Mouse (Mus musculus): ENCODE results near the gene Cox10. TPM values are rescaled to one million over a fixed set of nuclear protein-coding genes. Genes with fewer than 3 reads are reported as not detected.

The Cox10 gene
- total RNA-seq, 4 experiments from 2014 or later = 17.0 to 20.5 (median 19.6) TPM

DNA sequence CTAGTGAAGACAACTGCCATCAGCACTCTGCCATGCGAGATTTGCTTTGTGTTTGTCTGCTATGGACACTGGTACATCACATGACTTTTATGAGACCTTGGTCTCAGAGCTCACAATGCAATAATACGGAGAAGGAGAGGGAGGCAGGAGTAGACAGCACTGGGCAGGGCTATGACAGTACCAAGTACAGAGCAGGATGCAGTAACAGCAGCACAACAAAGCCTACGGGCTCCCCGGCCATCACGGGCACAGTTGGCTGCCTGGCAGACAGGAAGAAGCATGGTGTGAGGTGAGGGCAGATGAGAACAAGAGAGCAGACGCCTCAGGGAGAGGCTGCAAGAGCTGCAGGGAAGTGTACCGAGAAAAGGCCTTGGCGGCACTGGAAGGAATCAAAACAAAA, 87.3 kb downstream of the Cox10 start:
- no peak for DNase-seq

GRCm38 (mm10) chr11:63990759-63991158, 88.5 kb downstream of the Cox10 start:
- no peak for DNase-seq

DNA sequence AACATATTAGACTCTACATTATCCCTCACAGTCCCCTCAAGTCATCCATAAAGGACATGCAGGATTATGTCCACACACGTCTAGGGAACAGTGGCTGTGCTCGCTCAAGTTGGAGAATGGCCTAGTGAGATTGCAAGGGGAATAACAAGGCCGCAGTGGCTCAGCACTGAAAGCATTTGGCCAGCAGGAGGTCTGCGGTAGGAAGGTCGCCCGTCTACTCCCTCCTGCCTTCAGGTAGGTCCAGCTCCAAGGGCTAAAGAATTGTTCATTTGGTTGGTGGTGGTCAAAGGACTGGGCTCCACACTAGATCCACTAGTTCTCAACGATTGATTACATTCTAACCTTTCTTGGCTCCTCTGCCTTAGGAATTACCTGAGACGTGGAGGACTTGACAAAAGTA, 89.0 kb downstream of the Cox10 start:
- no peak for DNase-seq

GRCm38 (mm10) chr11:63988991-63989860, 90.0 kb downstream of the Cox10 start:
- DNase-seq = no peak

DNA sequence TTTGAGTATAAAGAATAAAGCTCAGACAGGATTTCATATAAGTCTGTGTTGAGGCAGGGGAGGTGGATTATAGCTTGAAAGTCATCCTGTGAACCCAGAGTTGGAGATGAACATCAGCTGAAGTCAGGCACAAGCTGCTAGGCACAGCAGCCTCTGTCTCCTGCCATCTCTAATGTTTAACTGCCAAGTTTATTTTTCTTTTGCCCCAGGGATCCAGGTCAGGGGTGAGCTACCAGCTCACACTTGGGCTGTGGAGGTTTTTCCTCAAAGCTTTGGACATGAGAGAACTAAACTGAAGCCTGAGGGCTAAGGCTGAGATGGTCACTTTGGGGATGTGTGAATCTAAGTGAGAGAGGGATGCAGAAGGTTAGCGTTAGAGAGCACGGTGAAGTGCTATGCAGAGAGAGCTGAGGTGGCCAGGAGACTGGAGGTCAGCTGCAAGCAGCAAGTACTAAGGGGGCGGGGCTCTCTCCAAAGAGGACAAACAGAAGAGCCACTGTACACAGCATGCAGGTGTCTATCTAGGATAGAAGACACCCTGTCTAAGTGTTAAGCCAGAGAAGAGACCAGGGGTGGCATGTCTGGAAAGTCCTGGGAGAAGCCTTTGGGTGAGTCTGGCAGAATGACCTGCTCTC, 91.1 kb downstream of the Cox10 start:
- DNase-seq = no peak

- DNase-seq = no peak
These were observed 92.6 kb downstream of the Cox10 start for GRCm38 (mm10) chr11:63986710-63987109.

DNA sequence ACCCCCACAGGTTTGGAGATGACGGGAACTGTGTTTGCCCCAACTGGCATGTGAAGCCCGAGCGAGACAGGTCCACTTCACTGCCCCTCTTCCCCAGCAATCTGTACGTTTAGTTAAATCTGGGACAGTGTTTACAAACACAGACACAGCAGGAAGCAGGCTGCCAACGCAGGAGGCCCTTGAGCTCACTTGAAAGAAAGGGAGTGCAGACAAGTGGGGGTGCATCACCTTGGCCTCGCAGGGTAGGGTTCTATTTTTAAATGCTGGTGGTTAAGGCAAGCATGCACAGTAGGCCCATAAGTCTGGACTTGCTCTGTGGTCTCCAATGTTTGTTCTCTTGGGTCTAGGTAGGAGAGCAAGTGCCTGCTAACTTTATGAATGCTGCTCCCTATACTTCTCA, 93.8 kb downstream of the Cox10 start:
- no peak for DNase-seq

DNA sequence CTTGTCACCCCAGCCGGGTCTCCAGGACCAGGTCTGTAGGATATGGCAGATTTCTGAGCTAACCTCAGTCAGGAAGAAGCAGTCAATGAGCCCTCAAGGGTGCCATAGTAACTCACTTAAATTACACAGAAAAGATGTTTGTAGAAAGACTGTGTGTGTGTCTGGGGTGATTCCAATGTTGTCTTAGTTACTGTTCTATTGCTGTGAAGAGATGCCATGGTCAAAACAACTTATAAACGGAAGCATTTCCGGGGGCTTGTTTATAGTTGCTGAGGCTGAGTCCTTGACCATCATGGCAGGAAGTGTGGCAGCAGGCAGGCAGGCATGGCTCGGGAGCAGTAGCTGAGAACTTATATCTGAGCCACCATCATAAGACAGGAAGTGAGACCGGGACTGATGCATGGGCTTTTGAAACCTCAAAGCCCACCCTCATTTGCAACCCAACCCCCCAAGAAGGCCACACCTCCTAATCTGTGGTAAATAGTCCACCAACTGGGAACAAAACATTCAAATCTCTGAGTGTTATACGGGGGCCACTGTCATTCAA, 94.6 kb downstream of the Cox10 start:
- no peak for DNase-seq

- DNase-seq = no peak
These were observed 101.5 kb downstream of the Cox10 start for GRCm38 (mm10) chr11:63977741-63978140.

GRCm38 (mm10) chr11:63976775-63977174, 102.5 kb downstream of the Cox10 start:
- DNase-seq = no peak

GRCm38 (mm10) chr11:63975260-63975899, 103.9 kb downstream of the Cox10 start:
- no peak for DNase-seq

- no peak for DNase-seq
These were observed 105.3 kb downstream of the Cox10 start for GRCm38 (mm10) chr11:63973973-63974372.

DNA sequence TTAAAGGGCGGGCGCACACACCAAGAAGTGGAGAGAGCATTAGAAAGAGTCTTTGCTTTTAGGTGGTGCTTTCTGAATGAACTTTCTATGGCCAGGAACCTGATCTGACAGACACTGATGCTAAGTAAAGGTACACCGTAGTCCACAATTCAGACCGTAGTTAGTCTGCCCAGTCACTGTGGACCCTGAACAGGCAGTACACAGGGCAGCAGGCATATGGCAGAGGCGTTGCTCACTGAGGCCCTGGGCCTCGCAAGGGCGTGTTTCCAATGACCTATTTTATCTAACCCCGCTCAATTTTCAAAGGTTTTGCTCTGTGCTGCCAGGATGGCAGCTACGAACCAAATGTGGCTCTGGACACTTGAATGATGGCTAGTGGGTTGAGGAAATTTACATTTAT, 107.8 kb downstream of the Cox10 start:
- no peak for DNase-seq

GRCm38 (mm10) chr11:63970818-63971217, 108.5 kb downstream of the Cox10 start:
- no peak for DNase-seq

GRCm38 (mm10) chr11:63969205-63969910, 109.9 kb downstream of the Cox10 start:
- no peak for DNase-seq

DNA sequence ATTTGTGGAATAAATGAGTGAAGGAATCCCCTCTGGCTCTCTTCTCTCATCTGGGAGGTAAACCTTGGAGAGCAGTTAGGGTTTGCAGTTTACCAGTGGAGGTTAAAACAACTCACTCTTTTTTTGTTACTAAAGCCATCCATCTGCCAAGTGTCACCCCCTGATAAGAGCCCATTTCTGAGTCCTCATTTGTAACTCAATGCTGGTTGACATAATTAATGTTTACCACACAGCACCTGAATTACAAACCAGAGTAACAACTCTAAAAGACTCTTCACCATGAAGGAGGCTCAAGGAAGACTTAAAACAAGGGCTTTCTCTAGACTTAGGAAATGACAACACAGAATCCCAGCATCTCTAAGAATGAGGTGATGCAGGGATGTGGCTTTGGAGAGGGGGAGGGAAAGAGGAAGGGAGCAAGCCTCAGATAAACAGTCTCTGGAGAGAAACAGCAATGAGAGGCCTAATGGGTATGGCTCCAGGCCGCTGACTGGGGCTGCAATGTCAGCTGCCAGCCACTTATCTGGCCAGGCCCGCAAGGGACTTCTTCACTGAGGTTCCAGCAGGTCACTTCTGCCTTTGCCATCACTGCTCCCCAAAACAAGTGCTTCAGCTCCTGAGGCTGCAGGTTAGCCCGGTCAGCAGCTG, 110.8 kb downstream of the Cox10 start:
- no peak for DNase-seq

- DNase-seq = no peak
These were observed 111.5 kb downstream of the Cox10 start for GRCm38 (mm10) chr11:63967641-63968387.

GRCm38 (mm10) chr11:63965437-63965836, 113.8 kb downstream of the Cox10 start:
- DNase-seq = no peak

- DNase-seq = no peak
These were observed 122.1 kb downstream of the Cox10 start for GRCm38 (mm10) chr11:63957207-63957606.

DNA sequence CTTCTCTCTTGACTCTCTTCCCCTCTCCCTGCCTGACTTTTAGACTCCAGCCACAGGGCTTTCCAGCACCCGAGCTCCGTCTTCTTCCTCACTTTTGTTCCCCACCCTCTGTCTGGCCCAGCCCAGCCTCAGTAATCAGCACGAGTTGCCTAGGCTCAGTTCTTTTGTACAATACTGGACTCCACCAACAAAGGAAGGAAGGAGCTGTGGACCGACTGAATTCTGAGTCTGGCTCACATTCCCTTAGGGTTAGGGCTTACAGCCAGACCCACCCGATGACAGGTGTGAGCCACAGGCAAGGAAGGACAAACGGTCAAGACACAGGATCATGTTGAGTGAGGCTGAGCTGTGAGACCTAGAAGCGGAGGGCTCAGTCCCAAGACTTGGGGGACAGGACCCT, 122.5 kb downstream of the Cox10 start:
- no peak for DNase-seq

- DNase-seq = no peak
These were observed 125.4 kb downstream of the Cox10 start for GRCm38 (mm10) chr11:63953887-63954286.
